8 mouse cellular contexts compared by ENCODE assay signal in the genomic region with DNA sequence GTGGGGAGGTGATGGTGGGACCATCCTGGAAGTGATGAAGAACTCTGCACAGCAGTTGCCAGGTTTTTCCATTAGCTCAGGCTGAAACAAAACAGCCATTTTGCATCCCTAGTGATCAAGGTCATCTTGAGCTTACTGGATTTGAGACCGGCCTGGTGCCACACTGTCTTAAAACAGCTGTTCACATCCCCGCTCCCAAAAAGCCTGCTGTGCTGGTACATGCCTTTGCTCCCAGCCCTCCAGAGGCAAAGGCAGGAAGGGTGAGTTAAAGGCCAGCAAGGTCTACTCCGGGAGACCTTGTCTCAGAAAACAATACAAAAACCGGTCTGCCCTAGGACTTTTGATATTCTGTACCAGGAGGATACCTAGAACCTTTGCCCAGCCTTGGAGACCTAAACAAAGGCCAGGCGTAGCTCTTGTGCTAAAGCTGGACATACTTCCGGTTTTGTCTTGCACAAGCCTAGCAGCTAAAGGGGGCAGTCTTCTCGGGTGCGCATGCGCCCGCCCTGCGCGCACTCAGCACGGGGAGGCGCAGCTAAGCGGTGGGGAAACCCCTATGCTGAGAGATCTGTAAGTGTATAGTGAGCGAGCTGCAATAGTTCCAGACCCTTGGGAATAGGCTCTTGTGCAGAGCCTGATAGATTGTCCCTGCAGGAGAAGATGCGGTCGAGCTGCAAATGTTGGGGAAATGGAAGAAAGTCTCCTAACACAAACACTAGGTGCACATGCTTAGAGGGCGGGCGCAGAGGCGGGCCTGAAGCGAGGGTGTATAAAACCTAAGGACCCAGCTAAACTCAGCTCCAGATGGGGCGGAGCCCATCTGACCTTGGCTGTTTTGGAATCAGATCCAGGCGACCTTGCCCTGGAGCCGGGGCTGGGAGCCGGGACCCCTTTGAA. TPM values are rescaled to one million over a fixed set of nuclear protein-coding genes. Genes with fewer than 3 reads are reported as not detected.
DNase-seq lines count a peak whose midpoint lies in the region; ATAC-seq and TF ChIP-seq lines count a peak whose summit lies in the region.

No protein-coding gene starts in this region.

- 0 out of 2 replicates have a peak overlapping the region, but pooled peaks have one; percentile 3 for H3K9ac ChIP-seq in limb, embryonic 14.5 days (ENCODE audit: low read depth, low read length, severe bottlenecking)
- H3K9ac ChIP-seq in midbrain, embryonic 16.5 days (ENCODE audit: low read depth, low read length), result peak overlapping the region; percentile 68

- H3K36me3 ChIP-seq in limb, embryonic 14.5 days (ENCODE audit: control insufficient read depth, insufficient read depth, low read length), result peaks cover 67% of the 10 kb centered on the region
- peaks cover 30% of the 10 kb centered on the region for H3K36me3 ChIP-seq in midbrain, embryonic 16.5 days (ENCODE audit: control insufficient read depth, insufficient read depth, low read length)

- H3K9me3 ChIP-seq in limb, embryonic 14.5 days (ENCODE audit: control insufficient read depth, low read length), result no peaks in the 10 kb centered on the region
- no peaks in the 10 kb centered on the region for H3K9me3 ChIP-seq in midbrain, embryonic 16.5 days (replicated peaks; ENCODE audit: control insufficient read depth, low read length, poor library complexity, severe bottlenecking)

- peak overlapping the region; percentile 54 for H3K27ac ChIP-seq in bone marrow, adult 2 months (ENCODE audit: control insufficient read depth, insufficient read depth, low read depth, low read length, poor library complexity)
- H3K27ac ChIP-seq in embryonic fibroblast, embryonic 13.5 days (ENCODE audit: insufficient read depth, low read length), result no peak overlapping the region
- H3K27ac ChIP-seq in limb, embryonic 14.5 days (replicated peaks; ENCODE audit: low read depth, low read length), result peak overlapping the region; percentile 72
- H3K27ac ChIP-seq in midbrain, embryonic 16.5 days (ENCODE audit: low read length), result peak overlapping the region; percentile 79

- peak; percentile 16; the same call in 1 of the 2 replicates for TF ChIP-seq CTCF in bone marrow, adult 2 months (IDR thresholded peaks at IDR 0.05; ENCODE audit: control insufficient read depth, insufficient read depth, low read length)
- no peak for TF ChIP-seq CTCF in embryonic fibroblast, embryonic 13.5 days (IDR thresholded peaks at IDR 0.05; ENCODE audit: borderline replicate concordance, insufficient read depth, low read length)

- peak overlapping the region; percentile 2 for H3K4me3 ChIP-seq in bone marrow, adult 2 months (replicated peaks; ENCODE audit: control insufficient read depth, low read depth, low read length)
- H3K4me3 ChIP-seq in embryonic fibroblast, embryonic 13.5 days (ENCODE audit: insufficient read depth, low read length), result no peak overlapping the region
- peak overlapping the region; percentile 21 for H3K4me3 ChIP-seq in limb, embryonic 14.5 days (replicated peaks; ENCODE audit: low read length)
- H3K4me3 ChIP-seq in midbrain, embryonic 16.5 days (ENCODE audit: low read depth, low read length), result peak overlapping the region; percentile 31

- peak overlapping the region; percentile 44 for H3K4me2 ChIP-seq in limb, embryonic 14.5 days (replicated peaks; ENCODE audit: low read depth, low read length, severe bottlenecking)
- peak overlapping the region; percentile 66 for H3K4me2 ChIP-seq in midbrain, embryonic 16.5 days (ENCODE audit: low read length)

- 8% methylated on average over 26 of the region's 26 CpGs for WGBS in bone marrow, adult 2 months
- WGBS in limb, embryonic 14.5 days, result 7% methylated on average over 26 of the region's 26 CpGs
- WGBS in midbrain, embryonic 16.5 days, result 14% methylated on average over 26 of the region's 26 CpGs

- H3K27me3 ChIP-seq in limb, embryonic 14.5 days (ENCODE audit: control insufficient read depth, insufficient read depth, low read length), result no peaks in the 10 kb centered on the region
- peaks cover 4% of the 10 kb centered on the region for H3K27me3 ChIP-seq in midbrain, embryonic 16.5 days (ENCODE audit: control insufficient read depth, insufficient read depth, low read depth, low read length)

- ATAC-seq in limb, embryonic 14.5 days (ENCODE audit: low FRiP score, low read depth), result peak; percentile 86
- ATAC-seq in midbrain, embryonic 16.5 days, result peak; percentile 86

- peak; percentile 50; the same call in 1 of the 2 replicates for TF ChIP-seq POLR2A in bone marrow, adult 2 months (IDR thresholded peaks at IDR 0.05; ENCODE audit: borderline replicate concordance, control insufficient read depth, low read depth, low read length)
- peak; percentile 41 for TF ChIP-seq POLR2A in embryonic fibroblast, embryonic 13.5 days (IDR thresholded peaks at IDR 0.05; ENCODE audit: low read depth, low read length)
- 0 out of 2 replicates have a peak, but pooled peaks have one; percentile 33 for TF ChIP-seq POLR2A in limb, embryonic 14.5 days (IDR thresholded peaks at IDR 0.05; ENCODE audit: borderline replicate concordance, extremely low read depth, insufficient read depth, insufficient read length)

- peaks cover 1% of the 10 kb centered on the region; the same call in 1 of the 2 replicates for H3K4me1 ChIP-seq in bone marrow, adult 2 months (ENCODE audit: control insufficient read depth, insufficient read depth, low read length)
- no peaks in the 10 kb centered on the region for H3K4me1 ChIP-seq in embryonic fibroblast, embryonic 13.5 days (ENCODE audit: control insufficient read depth, insufficient read depth, low read length)
- peaks cover 9% of the 10 kb centered on the region for H3K4me1 ChIP-seq in limb, embryonic 14.5 days (ENCODE audit: control insufficient read depth, insufficient read depth, low read length)
- peaks cover 14% of the 10 kb centered on the region for H3K4me1 ChIP-seq in midbrain, embryonic 16.5 days (ENCODE audit: control insufficient read depth, insufficient read depth, low read length)

- peak; percentile 94 for DNase-seq in A20 (ENCODE audit: low read depth, low spot score)
- DNase-seq in heart, adult 9 months (ENCODE audit: low spot score in 2 of 2), result peak; percentile 90 to 91
- peak; percentile 81 for DNase-seq in kidney, adult 9 months
- DNase-seq in limb, embryonic 14.5 days (ENCODE audit: low spot score), result peak; percentile 77
- peak; percentile 62 to 80 for DNase-seq in spleen, postnatal 10 days (ENCODE audit: low spot score in 2 of 2)

RNA-seq across cellular contexts. Expression of a gene that starts 11.4 kb away (rescaled TPM):
- polyA plus RNA-seq in bone marrow, adult 2 months (2011; ENCODE audit: insufficient read depth, insufficient read length, low replicate concordance, missing spikeins), result 17.3 and 36.3 TPM in 2 replicates
- 53.6 and 62.3 TPM in 2 replicates for polyA plus RNA-seq in embryonic fibroblast, embryonic 13.5 days (2011; ENCODE audit: insufficient read length, low read depth, missing spikeins)
- polyA plus RNA-seq in limb, embryonic 14.5 days (2012; rRNA removed), result 59.8 and 88.7 TPM in 2 replicates
- polyA plus RNA-seq in limb, embryonic 14.5 days (2014; fragmentation: Nextera tagmentation; extraction: Ambion mirVana), result 54.8 and 57.2 TPM in 2 replicates
- 30.6 and 37.7 TPM in 2 replicates for polyA plus RNA-seq in midbrain, embryonic 16.5 days (2015; fragmentation: Nextera tagmentation; extraction: Ambion mirVana)

RNA-seq across cellular contexts. Expression of a gene that starts 14.9 kb away (rescaled TPM):
- polyA plus RNA-seq in bone marrow, adult 2 months (2011; ENCODE audit: insufficient read depth, insufficient read length, low replicate concordance, missing spikeins), result 72.2 and 101 TPM in 2 replicates
- 16.7 and 19.1 TPM in 2 replicates for polyA plus RNA-seq in embryonic fibroblast, embryonic 13.5 days (2011; ENCODE audit: insufficient read length, low read depth, missing spikeins)
- 62.5 and 86.0 TPM in 2 replicates for polyA plus RNA-seq in limb, embryonic 14.5 days (2012; rRNA removed)
- 27.9 and 29.1 TPM in 2 replicates for polyA plus RNA-seq in limb, embryonic 14.5 days (2014; fragmentation: Nextera tagmentation; extraction: Ambion mirVana)
- polyA plus RNA-seq in midbrain, embryonic 16.5 days (2015; fragmentation: Nextera tagmentation; extraction: Ambion mirVana), result 17.5 and 17.7 TPM in 2 replicates

RNA-seq across cellular contexts. Expression of a gene that starts 38.6 kb away (rescaled TPM):
- 41.5 and 87.3 TPM in 2 replicates for polyA plus RNA-seq in bone marrow, adult 2 months (2011; ENCODE audit: insufficient read depth, insufficient read length, low replicate concordance, missing spikeins)
- polyA plus RNA-seq in embryonic fibroblast, embryonic 13.5 days (2011; ENCODE audit: insufficient read length, low read depth, missing spikeins), result 41.4 and 46.4 TPM in 2 replicates
- polyA plus RNA-seq in limb, embryonic 14.5 days (2012; rRNA removed), result 115 and 127 TPM in 2 replicates
- 27.4 and 34.6 TPM in 2 replicates for polyA plus RNA-seq in limb, embryonic 14.5 days (2014; fragmentation: Nextera tagmentation; extraction: Ambion mirVana)
- polyA plus RNA-seq in midbrain, embryonic 16.5 days (2015; fragmentation: Nextera tagmentation; extraction: Ambion mirVana), result 82.0 and 83.1 TPM in 2 replicates

RNA-seq across cellular contexts. Expression of a gene that starts 39.9 kb away (rescaled TPM):
- 26.8 and 60.5 TPM in 2 replicates for polyA plus RNA-seq in bone marrow, adult 2 months (2011; ENCODE audit: insufficient read depth, insufficient read length, low replicate concordance, missing spikeins)
- 9.3 and 14.2 TPM in 2 replicates for polyA plus RNA-seq in embryonic fibroblast, embryonic 13.5 days (2011; ENCODE audit: insufficient read length, low read depth, missing spikeins)
- 30.1 and 38.9 TPM in 2 replicates for polyA plus RNA-seq in limb, embryonic 14.5 days (2012; rRNA removed)
- 19.0 and 20.7 TPM in 2 replicates for polyA plus RNA-seq in limb, embryonic 14.5 days (2014; fragmentation: Nextera tagmentation; extraction: Ambion mirVana)
- polyA plus RNA-seq in midbrain, embryonic 16.5 days (2015; fragmentation: Nextera tagmentation; extraction: Ambion mirVana), result 9.5 and 12.9 TPM in 2 replicates

RNA-seq across cellular contexts. Expression of a gene that starts 40.1 kb away (rescaled TPM):
- polyA plus RNA-seq in bone marrow, adult 2 months (2011; ENCODE audit: insufficient read depth, insufficient read length, low replicate concordance, missing spikeins), result 43.5 and 99.7 TPM in 2 replicates
- polyA plus RNA-seq in embryonic fibroblast, embryonic 13.5 days (2011; ENCODE audit: insufficient read length, low read depth, missing spikeins), result 43.0 and 48.4 TPM in 2 replicates
- 101 and 160 TPM in 2 replicates for polyA plus RNA-seq in limb, embryonic 14.5 days (2012; rRNA removed)
- 31.8 and 32.3 TPM in 2 replicates for polyA plus RNA-seq in limb, embryonic 14.5 days (2014; fragmentation: Nextera tagmentation; extraction: Ambion mirVana)
- polyA plus RNA-seq in midbrain, embryonic 16.5 days (2015; fragmentation: Nextera tagmentation; extraction: Ambion mirVana), result 23.9 and 25.3 TPM in 2 replicates
